Mouse (Mus musculus): ENCODE measurements around the gene Prm2.

- TF ChIP-seq POLR2A (IDR thresholded peaks at IDR 0.05; ENCODE audit: insufficient read depth, low read depth, low read length) = no peak
- no peak for TF ChIP-seq CTCF (IDR thresholded peaks at IDR 0.05; ENCODE audit: insufficient read depth, low read depth, low read length)
Observed at GRCm38 (mm10) chr16:10824536-10824935, 28.6 kb upstream of the Prm2 start.
